ENCODE assay signal across 14 mouse cellular contexts in the genomic region with DNA sequence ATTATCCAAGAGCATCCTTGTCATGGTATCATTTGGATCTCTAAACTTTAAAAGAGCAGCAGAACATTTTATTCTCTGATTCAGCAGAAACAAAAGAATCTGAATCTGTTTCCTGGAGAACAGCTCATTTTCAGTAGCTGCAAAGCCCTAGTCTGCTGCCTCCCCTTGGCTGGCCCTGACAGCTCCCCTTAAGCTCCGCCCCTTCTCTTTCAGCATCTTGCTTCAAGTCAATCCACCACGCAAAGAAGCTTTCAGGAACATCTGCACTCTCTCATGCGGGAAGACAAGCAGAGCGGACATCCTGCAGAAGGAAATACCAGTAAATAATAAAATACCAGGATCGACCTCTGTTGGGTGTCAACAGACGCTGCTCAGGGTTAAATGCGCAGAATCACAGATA. TPM values are rescaled to one million over a fixed set of nuclear protein-coding genes. Genes with fewer than 3 reads are reported as not detected.
DNase-seq lines count a peak whose midpoint lies in the region; ATAC-seq and TF ChIP-seq lines count a peak whose summit lies in the region.
"Had no signal": no experiment of that assay in that cellular context is flagged by ENCODE, and none has a peak within 500 bp of the region (broad histone marks: within the 10 kb centered on the region; RNA-seq: fewer than 3 reads in every experiment).

No protein-coding gene starts in this region.

- H3K4me1 ChIP-seq in hindbrain, postnatal 0 days (ENCODE audit: insufficient read depth, low read length): no peaks in the 10 kb centered on the region
- H3K4me1 ChIP-seq in hindbrain, embryonic 16.5 days (ENCODE audit: control insufficient read depth, insufficient read depth, low read depth, low read length): no peaks in the 10 kb centered on the region
- H3K4me1 ChIP-seq: liver, embryonic 13.5 days had no signal

- H3K36me3 ChIP-seq in hindbrain, postnatal 0 days (ENCODE audit: insufficient read depth, low read length): no peaks in the 10 kb centered on the region
- no peaks in the 10 kb centered on the region for H3K36me3 ChIP-seq in hindbrain, embryonic 16.5 days (ENCODE audit: control insufficient read depth, insufficient read depth, low read length)
- H3K36me3 ChIP-seq: liver, embryonic 13.5 days had no signal

- intact Hi-C loops in left cerebral cortex, postnatal 10 days (cut with DNase I): no loop called here

- H3K4me3 ChIP-seq in hindbrain, postnatal 0 days (ENCODE audit: low read length): no peak overlapping the region
- no peak overlapping the region for H3K4me3 ChIP-seq in hindbrain, embryonic 16.5 days (ENCODE audit: low read length)
- H3K4me3 ChIP-seq: liver, embryonic 13.5 days; myocyte had no signal

- no peaks in the 10 kb centered on the region for H3K9me3 ChIP-seq in hindbrain, postnatal 0 days (ENCODE audit: low read length)
- no peaks in the 10 kb centered on the region; the same call in 1 of the 2 replicates for H3K9me3 ChIP-seq in hindbrain, embryonic 16.5 days (ENCODE audit: control insufficient read depth, low read length)

- TF ChIP-seq CTCF in hindbrain, postnatal 0 days (IDR thresholded peaks at IDR 0.05; ENCODE audit: low read depth): 0 out of 2 replicates have a peak, but pooled peaks have one; percentile 12

- DNase-seq in hindbrain, postnatal 0 days (ENCODE audit: low spot score): peak; percentile 23
- DNase-seq in ES-CJ7 (ENCODE audit: low read depth, low spot score): peak; percentile 35
- DNase-seq in embryo, embryonic 9.5 days (ENCODE audit: extremely low spot score): peak; percentile 7
- peak; percentile 48 to 66 for DNase-seq in kidney, postnatal 4 days
- DNase-seq in left cerebral cortex, postnatal 10 days (ENCODE audit: extremely low spot score in 1 of 2, low spot score in 2 of 2): no peak
- DNase-seq in urinary bladder, postnatal 25 days (ENCODE audit: low spot score): no peak
- DNase-seq in ovary, postnatal 36 days (ENCODE audit: low spot score): no peak
- DNase-seq: heart, adult 11 months; layer of hippocampus, postnatal 36 days; liver, embryonic 13.5 days; right cerebral cortex, adult 18-20 months had no signal

- no peak overlapping the region for H3K9ac ChIP-seq in hindbrain, postnatal 0 days (replicated peaks; ENCODE audit: low read length)
- no peak overlapping the region for H3K9ac ChIP-seq in hindbrain, embryonic 16.5 days (ENCODE audit: low read depth, low read length)
- H3K9ac ChIP-seq: hindbrain, embryonic 14.5 days; liver, embryonic 13.5 days had no signal

- no peaks in the 10 kb centered on the region for H3K27me3 ChIP-seq in hindbrain, postnatal 0 days (ENCODE audit: insufficient read depth, low read length)
- H3K27me3 ChIP-seq in hindbrain, embryonic 16.5 days (replicated peaks; ENCODE audit: control insufficient read depth, insufficient read depth, low read length): no peaks in the 10 kb centered on the region
- H3K27me3 ChIP-seq: liver, embryonic 13.5 days had no signal

- H3K27ac ChIP-seq in hindbrain, postnatal 0 days: no peak overlapping the region
- H3K27ac ChIP-seq in hindbrain, embryonic 16.5 days (ENCODE audit: low read depth, low read length): no peak overlapping the region
- H3K27ac ChIP-seq: hindbrain, embryonic 14.5 days; liver, embryonic 13.5 days had no signal

- 46% methylated on average over 7 of the region's 7 CpGs for WGBS in hindbrain, postnatal 0 days
- 49% methylated on average over 7 of the region's 7 CpGs for WGBS in hindbrain, embryonic 16.5 days

- ATAC-seq in hindbrain, postnatal 0 days: no peak
- ATAC-seq in hindbrain, embryonic 16.5 days: no peak

- no peak overlapping the region for H3K4me2 ChIP-seq in hindbrain, postnatal 0 days (ENCODE audit: low read depth, low read length)
- no peak overlapping the region for H3K4me2 ChIP-seq in hindbrain, embryonic 16.5 days (ENCODE audit: low read length)
- H3K4me2 ChIP-seq: hindbrain, embryonic 14.5 days; liver, embryonic 13.5 days had no signal

RNA-seq across cellular contexts. Expression of a gene that starts 18.6 kb away (rescaled TPM):
- 0.32 and 1.3 TPM in 2 replicates for total RNA-seq in hindbrain, postnatal 0 days (2014; rRNA removed)
- 0.34 and 0.43 TPM in 2 replicates for polyA plus RNA-seq in hindbrain, postnatal 0 days (2015; fragmentation: Nextera tagmentation; extraction: Ambion mirVana)
- 1.8 and 3.1 TPM in 2 replicates for polyA plus RNA-seq in hindbrain, embryonic 16.5 days (2015; fragmentation: Nextera tagmentation; extraction: Ambion mirVana)
- total RNA-seq in left cerebral cortex, postnatal 10 days (2021): under 1 TPM in 1 of 2 experiments, not detected in 1; 0.54 TPM
- polyA plus RNA-seq: myocyte had no signal

Comparison
In these comparisons a context has a peak if more than half of its experiments do, and no peak if none do; other contexts are left out.
1. DNase-seq: peak in hindbrain, postnatal 0 days (single experiment), ES-CJ7 (single experiment), embryo, embryonic 9.5 days (single experiment) and kidney, postnatal 4 days (2 of 2); none in left cerebral cortex, postnatal 10 days (0 of 2), urinary bladder, postnatal 25 days (single experiment) and ovary, postnatal 36 days (single experiment).